Mouse (Mus musculus): ENCODE data around the gene Syn3. TPM values are rescaled to one million over a fixed set of nuclear protein-coding genes. Genes with fewer than 3 reads are reported as not detected.

Syn3 gene
- polyA plus RNA-seq, 1 experiment from 2014 or later: 4.0 TPM

GRCm38 (mm10) chr10:86203915-86204314 is 294.8 kb downstream of the Syn3 start:
- no peaks in the 10 kb centered on the region for H3K9me3 ChIP-seq (replicated peaks; ENCODE audit: control insufficient read depth, low read length)
- no peaks in the 10 kb centered on the region for H3K36me3 ChIP-seq (ENCODE audit: control insufficient read depth, insufficient read depth, low read length)
- no peak overlapping the region for H3K4me3 ChIP-seq (replicated peaks; ENCODE audit: low read length)
- ATAC-seq (ENCODE audit: insufficient read depth, low FRiP score): no peak
- no peak overlapping the region for H3K4me2 ChIP-seq (ENCODE audit: low read depth, low read length)
- no peaks in the 10 kb centered on the region for H3K27me3 ChIP-seq (ENCODE audit: control insufficient read depth, insufficient read depth, low read length)
- H3K27ac ChIP-seq (ENCODE audit: low read length): no peak overlapping the region
- no peaks in the 10 kb centered on the region for H3K4me1 ChIP-seq (ENCODE audit: control insufficient read depth, insufficient read depth, low read length)
- H3K9ac ChIP-seq (ENCODE audit: low read length): no peak overlapping the region

- Histone ChIP-seq H3K4me3 (replicated peaks; ENCODE audit: low read length) (no peak overlapping the region), H3K9me3 (replicated peaks; ENCODE audit: control insufficient read depth, low read length) (no peaks in the 10 kb centered on the region), H3K27me3 (ENCODE audit: control insufficient read depth, insufficient read depth, low read length) (no peaks in the 10 kb centered on the region), H3K4me2 (ENCODE audit: low read depth, low read length) (no peak overlapping the region), H3K4me1 (ENCODE audit: control insufficient read depth, insufficient read depth, low read length) (no peaks in the 10 kb centered on the region), H3K27ac (ENCODE audit: low read length) (no peak overlapping the region), H3K36me3 (ENCODE audit: control insufficient read depth, insufficient read depth, low read length) (no peaks in the 10 kb centered on the region), H3K9ac (ENCODE audit: low read length) (no peak overlapping the region)
- ATAC-seq (ENCODE audit: insufficient read depth, low FRiP score): no peak
- WGBS: 86% methylated on average over 6 of the region's 6 CpGs
Measured at GRCm38 (mm10) chr10:86203175-86203574, 295.5 kb downstream of the Syn3 start.

- Histone ChIP-seq H3K4me3 (replicated peaks; ENCODE audit: low read length) (no peak overlapping the region), H3K27ac (ENCODE audit: low read length) (no peak overlapping the region), H3K36me3 (ENCODE audit: control insufficient read depth, insufficient read depth, low read length) (no peaks in the 10 kb centered on the region), H3K27me3 (ENCODE audit: control insufficient read depth, insufficient read depth, low read length) (no peaks in the 10 kb centered on the region), H3K9me3 (replicated peaks; ENCODE audit: control insufficient read depth, low read length) (no peaks in the 10 kb centered on the region), H3K4me1 (ENCODE audit: control insufficient read depth, insufficient read depth, low read length) (no peaks in the 10 kb centered on the region), H3K9ac (ENCODE audit: low read length) (no peak overlapping the region), H3K4me2 (ENCODE audit: low read depth, low read length) (no peak overlapping the region)
- ATAC-seq (ENCODE audit: insufficient read depth, low FRiP score): no peak
- 81% methylated on average over 7 of the region's 7 CpGs for WGBS
Measured at GRCm38 (mm10) chr10:86201826-86202225, 296.9 kb downstream of the Syn3 start.

GRCm38 (mm10) chr10:86201006-86201405 is 297.7 kb downstream of the Syn3 start:
- ATAC-seq (ENCODE audit: insufficient read depth, low FRiP score): no peak
- H3K4me3 ChIP-seq (replicated peaks; ENCODE audit: low read length): no peak overlapping the region
- H3K4me2 ChIP-seq (ENCODE audit: low read depth, low read length): no peak overlapping the region
- no peak overlapping the region for H3K9ac ChIP-seq (ENCODE audit: low read length)
- WGBS: 62% methylated on average over 3 of the region's 3 CpGs
- no peak overlapping the region for H3K27ac ChIP-seq (ENCODE audit: low read length)
- H3K9me3 ChIP-seq (replicated peaks; ENCODE audit: control insufficient read depth, low read length): no peaks in the 10 kb centered on the region
- no peaks in the 10 kb centered on the region for H3K36me3 ChIP-seq (ENCODE audit: control insufficient read depth, insufficient read depth, low read length)
- H3K27me3 ChIP-seq (ENCODE audit: control insufficient read depth, insufficient read depth, low read length): no peaks in the 10 kb centered on the region
- H3K4me1 ChIP-seq (ENCODE audit: control insufficient read depth, insufficient read depth, low read length): no peaks in the 10 kb centered on the region

GRCm38 (mm10) chr10:86196414-86197025 is 302.2 kb downstream of the Syn3 start:
- H3K9ac ChIP-seq (ENCODE audit: low read length): no peak overlapping the region
- H3K36me3 ChIP-seq (ENCODE audit: control insufficient read depth, insufficient read depth, low read length): no peaks in the 10 kb centered on the region
- H3K4me2 ChIP-seq (ENCODE audit: low read depth, low read length): no peak overlapping the region
- H3K27ac ChIP-seq (ENCODE audit: low read length): no peak overlapping the region
- no peaks in the 10 kb centered on the region for H3K27me3 ChIP-seq (ENCODE audit: control insufficient read depth, insufficient read depth, low read length)
- H3K4me3 ChIP-seq (replicated peaks; ENCODE audit: low read length): no peak overlapping the region
- H3K9me3 ChIP-seq (replicated peaks; ENCODE audit: control insufficient read depth, low read length): no peaks in the 10 kb centered on the region
- no peak for ATAC-seq (ENCODE audit: insufficient read depth, low FRiP score)
- H3K4me1 ChIP-seq (ENCODE audit: control insufficient read depth, insufficient read depth, low read length): no peaks in the 10 kb centered on the region
- WGBS: 79% methylated on average over 3 of the region's 3 CpGs

- Histone ChIP-seq H3K27me3 (ENCODE audit: control insufficient read depth, insufficient read depth, low read length) (no peaks in the 10 kb centered on the region), H3K36me3 (ENCODE audit: control insufficient read depth, insufficient read depth, low read length) (no peaks in the 10 kb centered on the region), H3K9ac (ENCODE audit: low read length) (no peak overlapping the region), H3K4me2 (ENCODE audit: low read depth, low read length) (no peak overlapping the region), H3K27ac (ENCODE audit: low read length) (no peak overlapping the region), H3K4me1 (ENCODE audit: control insufficient read depth, insufficient read depth, low read length) (no peaks in the 10 kb centered on the region), H3K4me3 (replicated peaks; ENCODE audit: low read length) (no peak overlapping the region), H3K9me3 (replicated peaks; ENCODE audit: control insufficient read depth, low read length) (no peaks in the 10 kb centered on the region)
- WGBS: 65% methylated on average over 4 of the region's 4 CpGs
- ATAC-seq (ENCODE audit: insufficient read depth, low FRiP score): no peak
Measured at GRCm38 (mm10) chr10:86194722-86195121, 304.0 kb downstream of the Syn3 start.

- Histone ChIP-seq H3K9me3 (replicated peaks; ENCODE audit: control insufficient read depth, low read length) (no peaks in the 10 kb centered on the region), H3K27me3 (ENCODE audit: control insufficient read depth, insufficient read depth, low read length) (no peaks in the 10 kb centered on the region), H3K9ac (ENCODE audit: low read length) (no peak overlapping the region), H3K36me3 (ENCODE audit: control insufficient read depth, insufficient read depth, low read length) (no peaks in the 10 kb centered on the region), H3K4me3 (replicated peaks; ENCODE audit: low read length) (no peak overlapping the region), H3K4me1 (ENCODE audit: control insufficient read depth, insufficient read depth, low read length) (no peaks in the 10 kb centered on the region), H3K27ac (ENCODE audit: low read length) (no peak overlapping the region), H3K4me2 (ENCODE audit: low read depth, low read length) (no peak overlapping the region)
- WGBS: 51% methylated on average over 4 of the region's 4 CpGs
- no peak for ATAC-seq (ENCODE audit: insufficient read depth, low FRiP score)
Measured at GRCm38 (mm10) chr10:86193863-86194434, 304.7 kb downstream of the Syn3 start.

GRCm38 (mm10) chr10:86188614-86189013 is 310.1 kb downstream of the Syn3 start:
- WGBS: 72% methylated on average over 4 of the region's 4 CpGs
- Histone ChIP-seq H3K4me3 (replicated peaks; ENCODE audit: low read length) (no peak overlapping the region), H3K9me3 (replicated peaks; ENCODE audit: control insufficient read depth, low read length) (no peaks in the 10 kb centered on the region), H3K27me3 (ENCODE audit: control insufficient read depth, insufficient read depth, low read length) (no peaks in the 10 kb centered on the region), H3K4me1 (ENCODE audit: control insufficient read depth, insufficient read depth, low read length) (no peaks in the 10 kb centered on the region), H3K9ac (ENCODE audit: low read length) (no peak overlapping the region), H3K4me2 (ENCODE audit: low read depth, low read length) (no peak overlapping the region), H3K27ac (ENCODE audit: low read length) (no peak overlapping the region), H3K36me3 (ENCODE audit: control insufficient read depth, insufficient read depth, low read length) (no peaks in the 10 kb centered on the region)
- no peak for ATAC-seq (ENCODE audit: insufficient read depth, low FRiP score)

GRCm38 (mm10) chr10:86187881-86188280 is 310.8 kb downstream of the Syn3 start:
- Histone ChIP-seq H3K36me3 (ENCODE audit: control insufficient read depth, insufficient read depth, low read length) (no peaks in the 10 kb centered on the region), H3K4me3 (replicated peaks; ENCODE audit: low read length) (no peak overlapping the region), H3K9ac (ENCODE audit: low read length) (no peak overlapping the region), H3K4me1 (ENCODE audit: control insufficient read depth, insufficient read depth, low read length) (no peaks in the 10 kb centered on the region), H3K9me3 (replicated peaks; ENCODE audit: control insufficient read depth, low read length) (no peaks in the 10 kb centered on the region), H3K27ac (ENCODE audit: low read length) (no peak overlapping the region), H3K4me2 (ENCODE audit: low read depth, low read length) (no peak overlapping the region), H3K27me3 (ENCODE audit: control insufficient read depth, insufficient read depth, low read length) (no peaks in the 10 kb centered on the region)
- no peak for ATAC-seq (ENCODE audit: insufficient read depth, low FRiP score)
- 84% methylated on average over 5 of the region's 5 CpGs for whole genome bisulfite sequencing

Data from stomach, embryonic 16.5 days (tissue).